Mouse (Mus musculus) C2C12 (cell line): ENCODE data around the gene Ptbp1. TPM values are rescaled to one million over a fixed set of nuclear protein-coding genes. Genes with fewer than 3 reads are reported as not detected.

Experiments used
- H3K27me3 ChIP-seq: one replicate; pipeline ENCODE4 v1.6.1; 2011; ENCODE audit not compliant: control insufficient read depth, insufficient read depth, insufficient read length
- H3K36me3 ChIP-seq: one replicate; pipeline ENCODE4 v1.6.1; 2011; ENCODE audit not compliant: control insufficient read depth, insufficient read depth
- H3K4me3 ChIP-seq: one replicate; pipeline ENCODE4 v1.5.1; 2011; ENCODE audit warnings: mild to moderate bottlenecking, control low read depth; ENCODE audit not compliant: poor library complexity, insufficient read depth, severe bottlenecking
- H3K79me2 ChIP-seq: one replicate; pipeline ENCODE4 v1.6.1; 2011; ENCODE audit not compliant: control insufficient read depth, insufficient read depth
- H3K79me3 ChIP-seq: one replicate; pipeline ENCODE4 v1.6.1; 2011; ENCODE audit warnings: low read depth, control low read depth
- H3ac ChIP-seq: one replicate; pipeline ENCODE3; 2011; ENCODE audit warnings: low read depth; ENCODE audit not compliant: control insufficient read depth, insufficient read length
- CEBPB ChIP-seq: IDR thresholded peaks from one replicate; pipeline ENCODE4 v1.6.1; 2011; ENCODE audit warnings: low read depth, mild to moderate bottlenecking, control low read depth, moderate library complexity
- CTCF ChIP-seq: IDR thresholded peaks from one replicate; pipeline ENCODE4 v1.5.1; 2011; ENCODE audit not compliant: control insufficient read depth, insufficient read depth, insufficient read length
- FOSL1 ChIP-seq: IDR thresholded peaks from one replicate; pipeline ENCODE4 v1.8.0; 2011; ENCODE audit warnings: mild to moderate bottlenecking, low read length; ENCODE audit not compliant: poor library complexity, insufficient read depth, severe bottlenecking
- MAX ChIP-seq: IDR thresholded peaks from one replicate; pipeline ENCODE4 v1.6.1; 2011; ENCODE audit warnings: mild to moderate bottlenecking, control low read depth
- MYOD1 ChIP-seq: IDR thresholded peaks from one replicate; pipeline ENCODE4 v1.6.1; 2011; ENCODE audit warnings: low read depth; ENCODE audit not compliant: control insufficient read depth, insufficient read length
- MYOG ChIP-seq: IDR thresholded peaks from one replicate; pipeline ENCODE4 v1.6.1; 2011; ENCODE audit not compliant: control insufficient read depth, insufficient read length; ENCODE audit errors: extremely low read depth
- USF1 ChIP-seq: IDR thresholded peaks from one replicate; pipeline ENCODE4 v1.6.1; 2011; ENCODE audit warnings: low read depth, mild to moderate bottlenecking, control low read depth, moderate library complexity
- polyA plus RNA-seq: library from polyadenylated mRNA; unstranded; fragments of >200 nt; fragmentation: generic; extraction: Trizol; gene quantifications from one replicate; pipeline ENCODE4 v1.2.1, GENCODE M21; 2012; ENCODE audit warnings: missing spikeins

Ptbp1 gene
- polyA plus RNA-seq, 1 experiment = 345 TPM

- TF ChIP-seq CEBPB (no peak), MYOG (no peak), FOSL1 (no peak), MAX (no peak), MYOD1 (no peak), USF1 (no peak), CTCF (no peak)
- H3K27me3 ChIP-seq = no peaks in the 10 kb centered on the region
- no peaks in the 10 kb centered on the region for H3K79me2 ChIP-seq
- H3ac ChIP-seq = no peak overlapping the region
- no peaks in the 10 kb centered on the region for H3K79me3 ChIP-seq
- no peak overlapping the region for H3K4me3 ChIP-seq
- no peaks in the 10 kb centered on the region for H3K36me3 ChIP-seq
Observed at GRCm38 (mm10) chr10:79877174-79877573, 22.9 kb downstream of the Ptbp1 start.

GRCm38 (mm10) chr10:79877757-79878156 is 23.5 kb downstream of the Ptbp1 start:
- Histone ChIP-seq H3K79me3 (no peaks in the 10 kb centered on the region), H3K36me3 (no peaks in the 10 kb centered on the region), H3K4me3 (no peak overlapping the region), H3K27me3 (no peaks in the 10 kb centered on the region), H3K79me2 (no peaks in the 10 kb centered on the region), H3ac (no peak overlapping the region)
- TF ChIP-seq MYOD1 = no peak
- no peak for TF ChIP-seq FOSL1
- no peak for TF ChIP-seq CTCF
- TF ChIP-seq USF1 = no peak
- TF ChIP-seq CEBPB = no peak
- no peak for TF ChIP-seq MAX
- no peak for TF ChIP-seq MYOG

GRCm38 (mm10) chr10:79879527-79879926 is 25.3 kb downstream of the Ptbp1 start:
- Histone ChIP-seq H3K27me3 (no peaks in the 10 kb centered on the region), H3K36me3 (no peaks in the 10 kb centered on the region), H3ac (no peak overlapping the region), H3K79me3 (no peaks in the 10 kb centered on the region), H3K79me2 (no peaks in the 10 kb centered on the region), H3K4me3 (no peak overlapping the region)
- TF ChIP-seq USF1 = no peak
- TF ChIP-seq MYOD1 = no peak
- no peak for TF ChIP-seq FOSL1
- no peak for TF ChIP-seq MAX
- no peak for TF ChIP-seq CEBPB
- TF ChIP-seq MYOG = no peak
- TF ChIP-seq CTCF = no peak

GRCm38 (mm10) chr10:79880721-79881120 is 26.5 kb downstream of the Ptbp1 start:
- H3K4me3 ChIP-seq = no peak overlapping the region
- TF ChIP-seq MAX (no peak), USF1 (no peak), MYOG (no peak), MYOD1 (no peak), FOSL1 (no peak)
- no peaks in the 10 kb centered on the region for H3K36me3 ChIP-seq
- no peaks in the 10 kb centered on the region for H3K79me2 ChIP-seq
- H3ac ChIP-seq = no peak overlapping the region
- no peaks in the 10 kb centered on the region for H3K79me3 ChIP-seq
- H3K27me3 ChIP-seq = no peaks in the 10 kb centered on the region

GRCm38 (mm10) chr10:79881981-79882380 is 27.8 kb downstream of the Ptbp1 start:
- H3K79me2 ChIP-seq = no peaks in the 10 kb centered on the region
- H3K79me3 ChIP-seq = no peaks in the 10 kb centered on the region
- H3K36me3 ChIP-seq = no peaks in the 10 kb centered on the region
- no peak overlapping the region for H3K4me3 ChIP-seq
- no peak overlapping the region for H3ac ChIP-seq
- TF ChIP-seq CTCF (no peak), MYOG (no peak), FOSL1 (no peak), CEBPB (no peak), USF1 (no peak), MAX (no peak), MYOD1 (no peak)
- no peaks in the 10 kb centered on the region for H3K27me3 ChIP-seq

GRCm38 (mm10) chr10:79883297-79884084 is 29.3 kb downstream of the Ptbp1 start:
- Histone ChIP-seq H3K4me3 (no peak overlapping the region), H3K79me3 (no peaks in the 10 kb centered on the region), H3K79me2 (no peaks in the 10 kb centered on the region), H3ac (no peak overlapping the region), H3K27me3 (peaks cover 6% of the 10 kb centered on the region), H3K36me3 (no peaks in the 10 kb centered on the region)
- no peak for TF ChIP-seq USF1
- peak; percentile 47 for TF ChIP-seq CTCF
- TF ChIP-seq MYOD1 = no peak
- no peak for TF ChIP-seq CEBPB
